Mouse (Mus musculus) neural tube, embryonic 13.5 days (tissue): ENCODE measurements around the gene Mapk3. TPM values are rescaled to one million over a fixed set of nuclear protein-coding genes. Genes with fewer than 3 reads are reported as not detected.
A peak's percentile ranks its signal among the peaks of the same experiment; 100 is the strongest.
"Not testable (repeated sequence)": the region's sequence is repeated elsewhere in the genome, so short reads cannot be mapped to it uniquely, and the experiment has no call there.

Experiments
- ATAC-seq: fragments of 200-750 bp; cut with Nextera tagmentation; 2 replicates; pipeline ENCODE4 v1.8.0; 2017; ENCODE audit warnings: low read depth, mild to moderate bottlenecking, moderate TSS enrichment, moderate library complexity
- H3K27ac ChIP-seq: fragments of 300-500 bp; sonication (generic); replicated peaks from 2 replicates; pipeline ENCODE4 v1.5.1; 2015; ENCODE audit warnings: moderate library complexity, mild to moderate bottlenecking, inconsistent platforms
- H3K27me3 ChIP-seq: fragments of 300-500 bp; sonication (generic); 2 replicates; pipeline ENCODE4 v1.6.1; 2015; ENCODE audit warnings: mild to moderate bottlenecking, inconsistent platforms
- H3K36me3 ChIP-seq: fragments of 300-500 bp; sonication (generic); 2 replicates; pipeline ENCODE4 v1.6.1; 2015; ENCODE audit warnings: mild to moderate bottlenecking, inconsistent platforms
- H3K4me1 ChIP-seq: fragments of 300-500 bp; sonication (generic); replicated peaks from 2 replicates; pipeline ENCODE4 v1.6.1; 2015; ENCODE audit warnings: inconsistent platforms
- H3K4me2 ChIP-seq: fragments of 300-500 bp; sonication (generic); 2 replicates; pipeline ENCODE4 v1.6.1; 2015; ENCODE audit warnings: inconsistent platforms, mild to moderate bottlenecking, moderate library complexity
- H3K4me3 ChIP-seq: fragments of 300-500 bp; sonication (generic); 2 replicates; pipeline ENCODE4 v1.5.1; 2015; ENCODE audit warnings: mild to moderate bottlenecking, inconsistent platforms
- H3K9ac ChIP-seq: fragments of 300-500 bp; sonication (generic); 2 replicates; pipeline ENCODE4 v1.6.1; 2015; ENCODE audit warnings: moderate library complexity, mild to moderate bottlenecking, inconsistent platforms
- H3K9me3 ChIP-seq: fragments of 300-500 bp; sonication (generic); 2 replicates; pipeline ENCODE4 v1.6.1; 2016; ENCODE audit warnings: inconsistent platforms
- WGBS: fragments of 180-500 bp; shearing (Covaris S2); methylation state at CpG from one replicate; pipeline ENCODE4 v1.1.7; 2015; 5-methylcytosine and 5-hydroxymethylcytosine counted together
- polyA plus RNA-seq: library from polyadenylated mRNA; unstranded; fragments of >200 nt; fragmentation: Nextera tagmentation; extraction: Ambion mirVana; gene quantifications from 2 replicates; pipeline ENCODE4 v1.2.1, GENCODE M21; 2015

Mapk3 gene
- polyA plus RNA-seq = 97.6 and 108 TPM in 2 replicates

GRCm38 (mm10) chr7:126759050-126759671 lies at the start of gene Mapk3:
TSS of gene Mapk3 (plus strand) at chr7:126759601.
- Histone ChIP-seq H3K27ac (peak within 1 kb of the TSS; percentile 92), H3K4me3 (peak within 1 kb of the TSS; percentile 80), H3K27me3 (no peaks in the 10 kb centered on the region), H3K36me3 (peaks cover 13% of the 10 kb centered on the region), H3K9me3 (no peaks in the 10 kb centered on the region), H3K4me1 (peaks cover 48% of the 10 kb centered on the region), H3K4me2 (peak within 1 kb of the TSS; percentile 90), H3K9ac (peak within 1 kb of the TSS; percentile 91)
- ATAC-seq = peak; percentile 64
- under 1% methylated on average over 27 of the region's 38 CpGs for WGBS

DNA sequence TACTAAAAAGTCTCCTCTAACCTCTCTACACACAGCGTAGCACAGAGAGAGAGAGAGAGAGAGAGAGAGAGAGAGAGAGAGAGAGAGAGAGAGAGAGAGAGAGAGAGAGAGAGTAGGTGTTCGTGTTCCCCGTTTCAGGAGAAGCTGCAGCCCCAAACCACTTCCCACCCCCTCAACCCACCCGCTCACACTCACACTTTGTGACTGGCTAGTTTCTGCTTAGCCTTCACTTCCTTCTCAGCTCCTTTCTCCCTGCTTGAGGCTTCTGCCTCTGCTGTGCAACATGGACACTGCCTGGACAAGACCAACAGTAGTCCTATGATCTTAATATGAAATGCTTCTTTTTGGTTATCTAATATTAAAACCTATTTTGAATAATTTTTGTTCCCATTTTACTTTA lies 49.1 kb upstream of the Mapk3 start:
- Histone ChIP-seq H3K36me3 (no peaks in the 10 kb centered on the region), H3K9ac (no peak overlapping the region), H3K27me3 (peaks cover 10% of the 10 kb centered on the region; the same call in 1 of the 2 replicates), H3K9me3 (peaks cover 3% of the 10 kb centered on the region; the same call in 1 of the 2 replicates), H3K4me3 (no peak overlapping the region), H3K4me2 (no peak overlapping the region), H3K4me1 (peaks cover 2% of the 10 kb centered on the region; the same call in 1 of the 2 replicates), H3K27ac (no peak overlapping the region)
- 83% methylated on average over 4 of the region's 4 CpGs for WGBS
- ATAC-seq = no peak

- no peaks in the 10 kb centered on the region; the same call in 1 of the 2 replicates for H3K27me3 ChIP-seq
- no peak overlapping the region for H3K9ac ChIP-seq
- no peaks in the 10 kb centered on the region for H3K36me3 ChIP-seq
- no peak for ATAC-seq
- 83% methylated on average over 3 of the region's 3 CpGs for WGBS
- H3K4me3 ChIP-seq = no peak overlapping the region
- H3K4me2 ChIP-seq = no peak overlapping the region
- H3K9me3 ChIP-seq = peaks cover 3% of the 10 kb centered on the region; the same call in 1 of the 2 replicates
- H3K4me1 ChIP-seq = no peaks in the 10 kb centered on the region
- H3K27ac ChIP-seq = no peak overlapping the region
Measured at GRCm38 (mm10) chr7:126711910-126712309, 47.5 kb upstream of the Mapk3 start.

- H3K27ac ChIP-seq = no peak overlapping the region
- H3K36me3 ChIP-seq = no peaks in the 10 kb centered on the region
- H3K9ac ChIP-seq = no peak overlapping the region
- 80% methylated on average over 4 of the region's 4 CpGs for WGBS
- H3K4me1 ChIP-seq = no peaks in the 10 kb centered on the region
- no peak overlapping the region for H3K4me2 ChIP-seq
- no peaks in the 10 kb centered on the region for H3K27me3 ChIP-seq
- no peaks in the 10 kb centered on the region for H3K9me3 ChIP-seq
- ATAC-seq = no peak
- H3K4me3 ChIP-seq = no peak overlapping the region
Measured at GRCm38 (mm10) chr7:126715679-126716078, 43.7 kb upstream of the Mapk3 start.

- Histone ChIP-seq H3K4me1 (no peaks in the 10 kb centered on the region), H3K27ac (no peak overlapping the region), H3K36me3 (no peaks in the 10 kb centered on the region), H3K9me3 (no peaks in the 10 kb centered on the region), H3K4me3 (no peak overlapping the region), H3K4me2 (no peak overlapping the region), H3K9ac (no peak overlapping the region), H3K27me3 (no peaks in the 10 kb centered on the region)
- no peak for ATAC-seq
- 94% methylated on average over 3 of the region's 3 CpGs for WGBS
Measured at GRCm38 (mm10) chr7:126717566-126717965, 41.8 kb upstream of the Mapk3 start.

- Histone ChIP-seq H3K4me2 (no peak overlapping the region), H3K27me3 (no peaks in the 10 kb centered on the region), H3K36me3 (no peaks in the 10 kb centered on the region), H3K27ac (no peak overlapping the region), H3K4me1 (no peaks in the 10 kb centered on the region), H3K9me3 (no peaks in the 10 kb centered on the region), H3K4me3 (no peak overlapping the region), H3K9ac (no peak overlapping the region)
- no peak for ATAC-seq
- WGBS = 96% methylated on average over 5 of the region's 5 CpGs
Measured at GRCm38 (mm10) chr7:126718787-126719337, 40.5 kb upstream of the Mapk3 start.

DNA sequence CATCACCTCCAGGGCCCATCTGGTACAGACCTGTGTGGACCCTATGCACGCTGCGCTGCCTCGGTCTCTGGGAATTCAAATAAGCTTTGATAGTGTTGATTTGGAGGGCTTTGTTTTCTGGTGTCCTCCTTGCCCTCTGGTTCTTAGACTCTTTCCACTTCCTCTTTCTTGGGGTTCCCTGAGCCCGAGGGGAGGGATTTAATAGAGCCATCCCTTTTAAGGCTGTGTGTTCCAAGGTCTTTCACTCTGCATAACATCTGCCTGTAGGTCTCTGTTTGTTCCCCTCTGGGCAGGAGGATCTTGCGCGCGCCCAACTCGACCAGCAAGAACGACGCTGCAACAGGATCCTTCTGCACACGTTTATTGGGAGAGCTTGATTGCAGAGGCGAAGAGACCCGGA lies 37.8 kb upstream of the Mapk3 start:
- no peak overlapping the region for H3K4me2 ChIP-seq
- H3K4me3 ChIP-seq = no peak overlapping the region
- WGBS = 91% methylated on average over 13 of the region's 13 CpGs
- no peak overlapping the region for H3K27ac ChIP-seq
- no peak overlapping the region for H3K9ac ChIP-seq
- no peaks in the 10 kb centered on the region for H3K36me3 ChIP-seq
- ATAC-seq = no peak
- H3K9me3 ChIP-seq = no peaks in the 10 kb centered on the region
- H3K4me1 ChIP-seq = no peaks in the 10 kb centered on the region
- H3K27me3 ChIP-seq = no peaks in the 10 kb centered on the region

DNA sequence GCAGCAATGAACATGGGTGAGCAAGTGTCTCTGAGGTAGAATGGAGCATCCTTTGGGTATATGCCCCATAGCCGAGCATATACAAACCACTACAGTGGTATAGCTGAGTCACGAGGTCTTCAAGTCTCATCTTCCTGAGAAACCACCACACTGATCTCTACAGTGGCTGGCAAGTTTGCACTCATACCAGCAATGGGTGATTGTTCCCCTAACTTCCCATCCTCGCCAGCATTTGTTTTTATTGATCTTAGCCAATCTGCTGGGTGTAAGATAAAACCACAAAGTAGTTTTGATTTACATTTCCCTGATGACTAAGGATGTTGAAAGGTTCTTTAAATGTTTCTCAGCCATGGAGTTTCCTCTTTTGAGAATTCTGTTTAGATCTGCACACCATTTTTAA lies 34.3 kb upstream of the Mapk3 start:
- no peak overlapping the region for H3K27ac ChIP-seq
- no peaks in the 10 kb centered on the region for H3K27me3 ChIP-seq
- H3K36me3 ChIP-seq = no peaks in the 10 kb centered on the region
- ATAC-seq = no peak
- H3K9ac ChIP-seq = no peak overlapping the region
- H3K4me3 ChIP-seq = no peak overlapping the region
- H3K9me3 ChIP-seq = no peaks in the 10 kb centered on the region
- no peak overlapping the region for H3K4me2 ChIP-seq
- H3K4me1 ChIP-seq = no peaks in the 10 kb centered on the region
- 76% methylated on average over 3 of the region's 3 CpGs for WGBS

GRCm38 (mm10) chr7:126725667-126726066 lies 33.7 kb upstream of the Mapk3 start:
- Histone ChIP-seq H3K4me3 (no peak overlapping the region), H3K27ac (no peak overlapping the region), H3K27me3 (no peaks in the 10 kb centered on the region), H3K9ac (no peak overlapping the region), H3K36me3 (no peaks in the 10 kb centered on the region), H3K4me2 (no peak overlapping the region), H3K9me3 (no peaks in the 10 kb centered on the region), H3K4me1 (no peaks in the 10 kb centered on the region)
- 84% methylated on average over 5 of the region's 5 CpGs for WGBS
- ATAC-seq = no peak

DNA sequence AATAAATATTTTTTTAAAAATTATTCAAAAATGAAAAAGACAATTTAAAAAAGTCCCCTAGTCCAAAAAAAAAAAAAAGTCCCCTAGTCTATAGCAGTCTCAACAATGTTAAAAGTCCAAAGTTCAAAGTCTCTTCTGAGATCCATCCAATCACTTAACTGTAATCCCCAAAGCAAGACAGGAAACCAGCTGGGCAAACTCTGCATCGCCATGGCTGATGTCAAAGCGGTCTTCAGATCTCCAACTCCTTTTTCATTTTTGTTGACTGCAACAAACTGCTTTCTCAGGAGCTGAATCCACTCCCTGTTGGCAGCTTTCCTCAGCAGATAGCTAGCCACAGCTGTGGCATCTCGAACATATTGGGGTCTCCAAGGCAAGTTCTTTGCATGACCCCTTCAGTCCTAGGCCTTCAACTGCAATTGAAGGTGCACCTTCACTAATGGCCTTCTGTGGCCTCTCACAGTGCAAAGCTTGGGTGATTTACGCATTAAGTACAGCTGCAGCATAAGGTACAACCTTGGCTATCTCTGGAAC lies 29.1 kb upstream of the Mapk3 start:
- H3K4me2 ChIP-seq, H3K9ac ChIP-seq, ATAC-seq, H3K4me1 ChIP-seq, H3K4me3 ChIP-seq, H3K36me3 ChIP-seq, H3K27me3 ChIP-seq, H3K9me3 ChIP-seq, H3K27ac ChIP-seq: not testable (repeated sequence)
- 87% methylated on average over 4 of the region's 4 CpGs for WGBS

GRCm38 (mm10) chr7:126736122-126736521 lies 23.3 kb upstream of the Mapk3 start:
- no peak for ATAC-seq
- H3K4me1 ChIP-seq = no peaks in the 10 kb centered on the region
- H3K27me3 ChIP-seq = no peaks in the 10 kb centered on the region
- H3K27ac ChIP-seq = no peak overlapping the region
- no peak overlapping the region for H3K4me3 ChIP-seq
- no peak overlapping the region for H3K4me2 ChIP-seq
- H3K9ac ChIP-seq = no peak overlapping the region
- WGBS = 81% methylated on average over 8 of the region's 8 CpGs
- H3K36me3 ChIP-seq = no peaks in the 10 kb centered on the region
- H3K9me3 ChIP-seq = no peaks in the 10 kb centered on the region

GRCm38 (mm10) chr7:126739551-126739950 lies 19.9 kb upstream of the Mapk3 start:
- Histone ChIP-seq H3K4me2 (no peak overlapping the region), H3K9me3 (no peaks in the 10 kb centered on the region), H3K4me1 (no peaks in the 10 kb centered on the region), H3K27ac (no peak overlapping the region), H3K36me3 (no peaks in the 10 kb centered on the region), H3K4me3 (no peak overlapping the region), H3K27me3 (no peaks in the 10 kb centered on the region), H3K9ac (no peak overlapping the region)
- WGBS = 86% methylated on average over 17 of the region's 17 CpGs
- no peak for ATAC-seq
